Mouse (Mus musculus) CH12.LX (cell line): ENCODE results near the gene Gng5. TPM values are rescaled to one million over a fixed set of nuclear protein-coding genes. Genes with fewer than 3 reads are reported as not detected.

Experiments
- DNase-seq: peaks from one replicate; pipeline ENCODE4 v3.0.0-alpha.2; 2013; ENCODE audit errors: extremely low read depth
- H3K27ac ChIP-seq: 2 replicates; pipeline ENCODE4 v1.5.1; 2012; ENCODE audit warnings: low read depth, mild to moderate bottlenecking, control low read depth, moderate library complexity; ENCODE audit not compliant: insufficient read depth
- H3K27me3 ChIP-seq: replicated peaks from 2 replicates; pipeline ENCODE3; 2012; ENCODE audit warnings: inconsistent platforms
- H3K36me3 ChIP-seq, 2 experiments: replicated peaks in 1 of 2; 2 replicates each; pipeline versions ENCODE3 to v1.6.1; 2012; ENCODE audit warnings: inconsistent platforms in 1 of 2, low read length in 1 of 2, mild to moderate bottlenecking in 1 of 2, mixed read lengths in 1 of 2, moderate library complexity in 1 of 2; ENCODE audit not compliant: control insufficient read depth in 1 of 2, insufficient read depth in 1 of 2
- H3K4me1 ChIP-seq, 2 experiments: 2 replicates each; pipeline ENCODE4 v1.6.1; 2012; ENCODE audit warnings: inconsistent platforms in 1 of 2, moderate library complexity in 1 of 2; ENCODE audit not compliant: insufficient read depth in 2 of 2, control insufficient read depth in 1 of 2
- H3K4me2 ChIP-seq: 2 replicates; pipeline ENCODE4 v1.6.1; 2012; ENCODE audit warnings: low read depth, mild to moderate bottlenecking, control low read depth; ENCODE audit not compliant: poor library complexity, insufficient read depth, severe bottlenecking
- H3K4me3 ChIP-seq, 3 experiments: fragments of 150-350 bp in 1 of 3; sonication (generic) in 1 of 3; replicated peaks in 1 of 3; 2 replicates each; pipeline versions ENCODE3 to v1.5.1; 2011 to 2012; ENCODE audit warnings: low read depth in 2 of 3, low read length in 2 of 3, mild to moderate bottlenecking in 2 of 3, moderate library complexity in 2 of 3, control low read depth in 1 of 3, improper control_type of control experiment in 1 of 3, inconsistent platforms in 1 of 3, mixed read lengths in 1 of 3; ENCODE audit not compliant: poor library complexity in 1 of 3
- H3K79me2 ChIP-seq: replicated peaks from 2 replicates; pipeline ENCODE4 v1.6.1; 2012; ENCODE audit warnings: mild to moderate bottlenecking, moderate library complexity; ENCODE audit not compliant: control insufficient read depth, poor library complexity, insufficient read depth, severe bottlenecking; ENCODE audit errors: extremely low read depth
- H3K9ac ChIP-seq: 2 replicates; pipeline ENCODE4 v1.6.1; 2012; ENCODE audit warnings: low read depth, mild to moderate bottlenecking, control low read depth, moderate library complexity; ENCODE audit not compliant: insufficient read depth
- H3K9me3 ChIP-seq: replicated peaks from 2 replicates; pipeline ENCODE3; 2012; ENCODE audit warnings: low read length, inconsistent platforms, mixed read lengths
- BHLHE40 ChIP-seq: IDR thresholded peaks from 2 replicates; pipeline ENCODE4 v1.6.1; 2011; ENCODE audit warnings: mild to moderate bottlenecking, low read depth, low read length, improper control_type of control experiment
- CHD1 ChIP-seq: IDR thresholded peaks from 2 replicates; pipeline ENCODE4 v1.6.1; 2012; ENCODE audit warnings: low read depth, low read length, improper control_type of control experiment, inconsistent platforms
- CHD2 ChIP-seq: IDR thresholded peaks from 2 replicates; pipeline ENCODE4 v1.6.1; 2011; ENCODE audit warnings: low read length, improper control_type of control experiment
- CTCF ChIP-seq, 2 experiments: IDR thresholded peaks in 1 of 2; conservative IDR thresholded peaks in 1 of 2; 2 replicates each; pipeline ENCODE4 v1.5.1; 2011 to 2012; ENCODE audit warnings: low read depth in 2 of 2, low read length in 2 of 2, improper control_type of control experiment in 1 of 2, inconsistent platforms in 1 of 2, mild to moderate bottlenecking in 1 of 2, moderate library complexity in 1 of 2
- ELF1 ChIP-seq: IDR thresholded peaks from 2 replicates; pipeline ENCODE4 v1.6.1; 2014; ENCODE audit warnings: low read depth, mild to moderate bottlenecking, inconsistent platforms, low read length, improper control_type of control experiment
- EP300 ChIP-seq: IDR thresholded peaks from 2 replicates; pipeline ENCODE4 v1.6.1; 2011; ENCODE audit warnings: low read length, improper control_type of control experiment
- ETS1 ChIP-seq: conservative IDR thresholded peaks from 2 replicates; pipeline ENCODE4 v1.6.1; 2012; ENCODE audit warnings: low read depth, mild to moderate bottlenecking, inconsistent platforms, low read length, improper control_type of control experiment, moderate library complexity
- GABPA ChIP-seq: IDR thresholded peaks from 2 replicates; pipeline ENCODE4 v1.6.1; 2012; ENCODE audit warnings: low read depth, low read length, improper control_type of control experiment, inconsistent platforms; ENCODE audit not compliant: insufficient replicate concordance
- HCFC1 ChIP-seq: IDR thresholded peaks from 2 replicates; pipeline ENCODE4 v1.6.1; 2012; ENCODE audit warnings: low read depth, mild to moderate bottlenecking, inconsistent platforms, low read length, improper control_type of control experiment
- IRF4 ChIP-seq: IDR thresholded peaks from 2 replicates; pipeline ENCODE4 v1.6.1; 2014; ENCODE audit warnings: low read depth, mild to moderate bottlenecking, inconsistent platforms, low read length, improper control_type of control experiment
- JUN ChIP-seq: IDR thresholded peaks from 2 replicates; pipeline ENCODE4 v1.6.1; 2011; ENCODE audit warnings: low read depth, mild to moderate bottlenecking, low read length, improper control_type of control experiment, moderate library complexity; ENCODE audit not compliant: insufficient read depth
- KAT2A ChIP-seq: IDR thresholded peaks from 2 replicates; pipeline ENCODE4 v1.6.1; 2012; ENCODE audit warnings: low read length, improper control_type of control experiment, inconsistent platforms; ENCODE audit not compliant: insufficient replicate concordance
- MAFK ChIP-seq: IDR thresholded peaks from 2 replicates; pipeline ENCODE4 v1.6.1; 2011; ENCODE audit warnings: low read length, improper control_type of control experiment; ENCODE audit not compliant: insufficient replicate concordance
- MAX ChIP-seq: IDR thresholded peaks from 2 replicates; pipeline ENCODE4 v1.6.1; 2011; ENCODE audit warnings: low read length, improper control_type of control experiment
- MAZ ChIP-seq: IDR thresholded peaks from 2 replicates; pipeline ENCODE4 v1.6.1; 2012; ENCODE audit warnings: low read depth, mild to moderate bottlenecking, inconsistent platforms, low read length, improper control_type of control experiment, moderate library complexity
- MXI1 ChIP-seq: IDR thresholded peaks from 2 replicates; pipeline ENCODE4 v1.6.1; 2011; ENCODE audit warnings: mild to moderate bottlenecking, low read depth, low read length, improper control_type of control experiment
- MYC ChIP-seq: IDR thresholded peaks from 2 replicates; pipeline ENCODE4 v1.6.1; 2011; ENCODE audit warnings: low read depth, mild to moderate bottlenecking, improper control_type of control experiment, low read length
- NELFE ChIP-seq: IDR thresholded peaks from 2 replicates; pipeline ENCODE4 v1.6.1; 2011; ENCODE audit warnings: low read depth, low read length, improper control_type of control experiment
- NRF1 ChIP-seq: IDR thresholded peaks from 2 replicates; pipeline ENCODE4 v1.6.1; 2014; ENCODE audit warnings: low read depth, mild to moderate bottlenecking, inconsistent platforms, low read length, improper control_type of control experiment, moderate library complexity
- POLR2A ChIP-seq: IDR thresholded peaks from 2 replicates; pipeline ENCODE4 v1.6.1; 2011; ENCODE audit warnings: low read depth, mild to moderate bottlenecking, improper control_type of control experiment, low read length
- POLR2AphosphoS2 ChIP-seq: IDR thresholded peaks from 2 replicates; pipeline ENCODE4 v1.6.1; 2011; ENCODE audit warnings: low read depth, low read length, improper control_type of control experiment
- RAD21 ChIP-seq: IDR thresholded peaks from 2 replicates; pipeline ENCODE4 v1.6.1; 2011; ENCODE audit warnings: low read depth, mild to moderate bottlenecking, low read length, improper control_type of control experiment, moderate library complexity
- RCOR1 ChIP-seq: conservative IDR thresholded peaks from 2 replicates; pipeline ENCODE4 v1.6.1; 2012; ENCODE audit warnings: low read depth, mild to moderate bottlenecking, inconsistent platforms, low read length, improper control_type of control experiment
- SIN3A ChIP-seq: IDR thresholded peaks from 2 replicates; pipeline ENCODE4 v1.6.1; 2012; ENCODE audit warnings: low read length, improper control_type of control experiment, inconsistent platforms
- SMC3 ChIP-seq: IDR thresholded peaks from 2 replicates; pipeline ENCODE4 v1.6.1; 2011; ENCODE audit warnings: low read depth, low read length, improper control_type of control experiment
- TCF12 ChIP-seq: IDR thresholded peaks from 2 replicates; pipeline ENCODE4 v1.6.1; 2014; ENCODE audit warnings: low read depth, mild to moderate bottlenecking, inconsistent platforms, low read length, improper control_type of control experiment
- UBTF ChIP-seq: IDR thresholded peaks from 2 replicates; pipeline ENCODE4 v1.6.1; 2012; ENCODE audit warnings: low read depth, mild to moderate bottlenecking, inconsistent platforms, low read length, improper control_type of control experiment, moderate library complexity
- USF1 ChIP-seq: IDR thresholded peaks from 2 replicates; pipeline ENCODE4 v1.6.1; 2014; ENCODE audit warnings: low read depth, mild to moderate bottlenecking, inconsistent platforms, low read length, improper control_type of control experiment
- ZC3H11A ChIP-seq: IDR thresholded peaks from 2 replicates; pipeline ENCODE4 v1.6.1; 2012; ENCODE audit warnings: low read depth, mild to moderate bottlenecking, inconsistent platforms, low read length, improper control_type of control experiment
- ZKSCAN1 ChIP-seq: IDR thresholded peaks from 2 replicates; pipeline ENCODE4 v1.6.1; 2012; ENCODE audit warnings: low read depth, inconsistent platforms, low read length, improper control_type of control experiment, borderline replicate concordance
- ZMIZ1 ChIP-seq: IDR thresholded peaks from 2 replicates; pipeline ENCODE4 v1.6.1; 2012; ENCODE audit warnings: low read depth, mild to moderate bottlenecking, inconsistent platforms, low read length, improper control_type of control experiment
- ZNF384 ChIP-seq: IDR thresholded peaks from 2 replicates; pipeline ENCODE4 v1.6.1; 2012; ENCODE audit warnings: low read depth, low read length, improper control_type of control experiment, inconsistent platforms
- dilution Hi-C: fragments of 300-500 bp; cut with MboI; formaldehyde crosslinking; loops from 2 replicates; pipeline ENCODE4 v1.14.3; 2020; ENCODE audit warnings: low sequenced_read_pairs; ENCODE audit not compliant: extremely low pct_unique_long_range_greater_than_20kb, extremely low pct_ligation_motif_present
- in situ Hi-C: fragments of 300-500 bp; cut with MboI; formaldehyde crosslinking; loops from 3 replicates; pipeline ENCODE4 v1.14.3; 2019; ENCODE audit warnings: low sequenced_read_pairs, low pct_ligation_motif_present, low pct_unique_long_range_greater_than_20kb, mixed read lengths
- polyA plus RNA-seq: library from polyadenylated mRNA; unstranded; fragments of >175 nt; gene quantifications from 2 replicates; pipeline ENCODE4 v1.2.1, GENCODE M21; 2012; ENCODE audit warnings: low read depth; ENCODE audit not compliant: insufficient read length
- total RNA-seq, 2 experiments: library from RNA; depleted of rRNA; stranded (reverse); fragments of 300-350 nt in 1 of 2; fragments of >200 nt in 1 of 2; gene quantifications; 2 replicates each; pipeline ENCODE4 v1.2.3; 2012 to 2014

Gene Gng5
- total and polyA plus RNA-seq, 3 experiments: 398 to 677 (median 603) TPM

GRCm38 (mm10) chr3:146501601-146502123 lies 2.1 kb downstream of the Gng5 start:
- DNase-seq: no peak
- Histone ChIP-seq H3K27ac (no peak overlapping the region), H3K36me3 (peaks cover 30 to 49% of the 10 kb centered on the region in 2 experiments), H3K27me3 (no peaks in the 10 kb centered on the region), H3K79me2 (peaks cover 48% of the 10 kb centered on the region), H3K4me1 (peaks cover 5 to 46% of the 10 kb centered on the region in 2 experiments; a peak in 2 of 4 replicates), H3K9ac (peak overlapping the region; percentile 96), H3K4me2 (peak overlapping the region; percentile 64), H3K9me3 (no peaks in the 10 kb centered on the region), H3K4me3 (peak overlapping the region; percentile 76 to 95 (median 81))
- dilution Hi-C loops (no loop called here), in situ Hi-C loops (no loop called here)
- TF ChIP-seq MAFK: no peak
- TF ChIP-seq TCF12: no peak
- TF ChIP-seq CHD2: no peak
- TF ChIP-seq IRF4: no peak
- TF ChIP-seq ZMIZ1: peak; percentile 67; the same call in 1 of the 2 replicates
- no peak for TF ChIP-seq NRF1
- TF ChIP-seq MAZ: no peak
- TF ChIP-seq CHD1: 0 out of 2 replicates have a peak, but pooled peaks have one; percentile 81
- TF ChIP-seq ELF1: no peak
- TF ChIP-seq ZKSCAN1: no peak
- peak; percentile 75 for TF ChIP-seq SIN3A
- no peak for TF ChIP-seq BHLHE40
- 0 out of 2 replicates have a peak, but pooled peaks have one; percentile 53 for TF ChIP-seq MAX
- no peak for TF ChIP-seq POLR2A
- TF ChIP-seq ZNF384: no peak
- TF ChIP-seq CTCF (conservative IDR thresholded peaks at IDR 0.05 in 1 of 2, IDR thresholded peaks at IDR 0.05 in 1 of 2; ENCODE audit: low read depth in 2 of 2, low read length in 2 of 2): no peak
- 0 out of 2 replicates have a peak, but pooled peaks have one; percentile 24 for TF ChIP-seq RCOR1
- 0 out of 2 replicates have a peak, but pooled peaks have one; percentile 17 for TF ChIP-seq MXI1
- no peak for TF ChIP-seq RAD21
- no peak for TF ChIP-seq JUN
- TF ChIP-seq SMC3: no peak
- no peak for TF ChIP-seq GABPA
- no peak for TF ChIP-seq UBTF
- TF ChIP-seq USF1: no peak
- no peak for TF ChIP-seq EP300
- TF ChIP-seq ZC3H11A: no peak
- TF ChIP-seq NELFE: peak; percentile 44; the same call in 1 of the 2 replicates
- no peak for TF ChIP-seq HCFC1
- no peak for TF ChIP-seq KAT2A
- TF ChIP-seq POLR2AphosphoS2: no peak; the same call in 1 of the 2 replicates
- TF ChIP-seq MYC: no peak
- TF ChIP-seq ETS1: no peak
- TF ChIP-seq, all 38 proteins: peak for 7
